Mouse (Mus musculus) G1E (cell line): ENCODE data around the gene Jade1.

ENCODE experiments used
- CTCF ChIP-seq: IDR thresholded peaks from 2 replicates; pipeline ENCODE4 v1.5.1; 2012; ENCODE audit warnings: low read depth, low read length, inconsistent platforms, mixed read lengths
- GATA1 ChIP-seq: IDR thresholded peaks from 2 replicates; pipeline ENCODE4 v1.6.1; 2012; ENCODE audit warnings: borderline replicate concordance, low read length, inconsistent platforms, mixed read lengths
- GATA2 ChIP-seq: IDR thresholded peaks from 2 replicates; pipeline ENCODE4 v1.6.1; 2012; ENCODE audit warnings: low read depth, low read length, inconsistent platforms, borderline replicate concordance
- POLR2AphosphoS5 ChIP-seq: IDR thresholded peaks from 2 replicates; pipeline ENCODE4 v1.6.1; 2012; ENCODE audit warnings: low read depth, low read length, inconsistent platforms; ENCODE audit not compliant: insufficient replicate concordance
- TAL1 ChIP-seq: conservative IDR thresholded peaks from 2 replicates; pipeline ENCODE4 v1.6.1; 2012; ENCODE audit warnings: low read depth, low read length, inconsistent platforms, mixed read lengths

DNA sequence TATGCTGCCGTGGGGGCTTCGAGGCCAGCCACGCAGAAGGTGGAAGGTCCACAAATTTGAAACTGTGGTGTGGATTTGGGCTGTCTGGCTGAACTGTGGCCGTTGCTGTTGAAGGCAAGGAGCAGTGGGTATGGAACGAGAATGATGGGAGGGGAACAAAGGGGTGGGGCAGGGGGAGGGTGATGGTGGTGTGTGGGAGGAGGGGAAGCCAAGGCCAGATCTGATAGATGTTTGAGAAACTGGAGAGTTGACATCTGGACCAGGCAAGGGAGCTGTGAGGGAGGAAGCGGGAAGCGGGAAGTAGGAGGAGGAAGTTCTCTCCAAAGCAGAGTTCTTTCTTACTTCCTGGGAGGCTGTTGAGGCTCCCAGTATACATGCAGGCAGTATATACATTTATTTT is 26.7 kb downstream of the Jade1 start:
- TF ChIP-seq CTCF (no peak), TAL1 (no peak), GATA1 (no peak), POLR2AphosphoS5 (no peak), GATA2 (no peak)
